Mouse (Mus musculus) intestine, embryonic 14.5 days (tissue): ENCODE results near the gene Dync1i2. TPM values are rescaled to one million over a fixed set of nuclear protein-coding genes. Genes with fewer than 3 reads are reported as not detected.

Experiments
- ATAC-seq: fragments of 200-750 bp; cut with Nextera tagmentation; replicated peaks from 2 replicates; pipeline ENCODE4 v1.8.0; 2017; ENCODE audit warnings: low read depth, moderate number of reproducible peaks, moderate TSS enrichment, moderate library complexity; ENCODE audit not compliant: low FRiP score, low TSS enrichment
- DNase-seq: peaks from one replicate; pipeline ENCODE4 v3.0.0-alpha.2; 2018; ENCODE audit warnings: low spot score
- H3K27ac ChIP-seq: fragments of 300-500 bp; sonication (generic); 2 replicates; pipeline ENCODE4 v1.5.1; 2014; ENCODE audit warnings: low read depth, mild to moderate bottlenecking, control low read depth
- H3K27me3 ChIP-seq: fragments of 300-500 bp; sonication (generic); replicated peaks from 2 replicates; pipeline ENCODE4 v1.6.1; 2014; ENCODE audit warnings: low read length, control low read depth; ENCODE audit not compliant: control insufficient read depth, insufficient read depth
- H3K36me3 ChIP-seq: fragments of 300-500 bp; sonication (generic); 2 replicates; pipeline ENCODE4 v1.6.1; 2014; ENCODE audit warnings: low read length, control low read depth; ENCODE audit not compliant: control insufficient read depth, insufficient read depth
- H3K4me1 ChIP-seq: fragments of 300-500 bp; sonication (generic); replicated peaks from 2 replicates; pipeline ENCODE4 v1.6.1; 2014; ENCODE audit warnings: low read length, control low read depth, mixed read lengths; ENCODE audit not compliant: control insufficient read depth, insufficient read depth
- H3K4me2 ChIP-seq: fragments of 300-500 bp; sonication (generic); 2 replicates; pipeline ENCODE4 v1.6.1; 2014; ENCODE audit warnings: low read length
- H3K4me3 ChIP-seq: fragments of 300-500 bp; sonication (generic); 2 replicates; pipeline ENCODE4 v1.5.1; 2014; ENCODE audit warnings: low read depth, low read length, control low read depth, mixed read lengths
- H3K9ac ChIP-seq: fragments of 300-500 bp; sonication (generic); 2 replicates; pipeline ENCODE4 v1.6.1; 2014; ENCODE audit warnings: mild to moderate bottlenecking, low read length
- H3K9me3 ChIP-seq: fragments of 300-500 bp; sonication (generic); 2 replicates; pipeline ENCODE4 v1.6.1; 2016; ENCODE audit warnings: low read length, control low read depth; ENCODE audit not compliant: control insufficient read depth
- WGBS: fragments of 180-500 bp; shearing (Covaris S2); extraction: QIAGEN DNeasy Blood & Tissue Kit; methylation state at CpG from one replicate; pipeline ENCODE4 v1.1.7; 2014; 5-methylcytosine and 5-hydroxymethylcytosine counted together
- polyA plus RNA-seq: library from polyadenylated mRNA; unstranded; fragments of >200 nt; fragmentation: Nextera tagmentation; extraction: Ambion mirVana; gene quantifications from 2 replicates; pipeline ENCODE4 v1.2.1, GENCODE M21; 2014

The Dync1i2 gene
- polyA plus RNA-seq, 1 experiment from 2014 or later = 95.9 TPM

DNA sequence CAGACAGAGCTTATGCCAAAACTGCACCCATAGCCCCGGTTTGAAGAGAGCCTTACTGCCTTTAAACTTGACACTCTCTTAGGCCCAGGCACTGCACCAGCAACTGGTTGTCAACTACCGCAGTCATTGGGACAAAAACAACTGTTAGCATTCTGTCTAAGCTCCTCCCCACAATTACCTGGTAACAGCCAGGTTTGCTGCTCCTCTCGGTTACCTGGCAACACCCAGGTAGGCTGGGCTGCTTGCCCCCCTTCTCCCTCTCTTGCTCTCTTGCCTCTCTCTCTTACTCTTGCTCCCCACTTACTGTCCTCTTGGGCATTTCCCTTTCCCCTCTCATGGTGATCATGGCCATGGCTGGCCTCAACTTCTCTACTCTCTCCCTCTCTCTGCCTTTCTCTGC lies 12.6 kb upstream of the Dync1i2 start:
- Histone ChIP-seq H3K27me3 (no peaks in the 10 kb centered on the region), H3K4me2 (no peak overlapping the region), H3K4me1 (peaks cover 5% of the 10 kb centered on the region), H3K9ac (no peak overlapping the region), H3K27ac (no peak overlapping the region), H3K4me3 (no peak overlapping the region), H3K36me3 (no peaks in the 10 kb centered on the region), H3K9me3 (no peaks in the 10 kb centered on the region)
- WGBS = 51% methylated on average over 3 of the region's 3 CpGs
- ATAC-seq = no peak
- DNase-seq = no peak

DNA sequence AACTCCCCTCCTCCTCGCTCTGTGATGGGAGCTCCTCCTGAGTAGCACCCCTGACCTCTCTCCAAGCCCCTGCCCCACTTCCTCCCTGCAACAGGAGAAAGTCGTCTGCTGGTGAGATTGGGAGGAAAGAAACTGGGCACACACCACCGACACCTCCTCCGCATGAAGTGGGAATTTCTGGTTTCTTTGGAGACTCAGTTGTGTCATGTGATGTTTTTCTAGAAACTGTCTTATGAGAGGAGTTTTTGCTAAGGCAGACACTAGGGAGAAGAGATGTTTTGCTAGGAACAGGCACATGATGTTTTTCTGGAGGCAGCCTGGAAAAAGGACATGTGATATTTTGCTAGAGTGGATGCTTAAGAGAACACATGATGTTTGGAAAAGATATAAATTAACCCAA lies 11.0 kb upstream of the Dync1i2 start:
- H3K9me3 ChIP-seq = no peaks in the 10 kb centered on the region
- no peak for ATAC-seq
- H3K36me3 ChIP-seq = no peaks in the 10 kb centered on the region
- no peak overlapping the region for H3K27ac ChIP-seq
- no peaks in the 10 kb centered on the region for H3K27me3 ChIP-seq
- H3K4me1 ChIP-seq = no peaks in the 10 kb centered on the region
- DNase-seq = no peak
- no peak overlapping the region for H3K9ac ChIP-seq
- H3K4me2 ChIP-seq = no peak overlapping the region
- 60% methylated on average over 4 of the region's 4 CpGs for WGBS
- H3K4me3 ChIP-seq = no peak overlapping the region

DNA sequence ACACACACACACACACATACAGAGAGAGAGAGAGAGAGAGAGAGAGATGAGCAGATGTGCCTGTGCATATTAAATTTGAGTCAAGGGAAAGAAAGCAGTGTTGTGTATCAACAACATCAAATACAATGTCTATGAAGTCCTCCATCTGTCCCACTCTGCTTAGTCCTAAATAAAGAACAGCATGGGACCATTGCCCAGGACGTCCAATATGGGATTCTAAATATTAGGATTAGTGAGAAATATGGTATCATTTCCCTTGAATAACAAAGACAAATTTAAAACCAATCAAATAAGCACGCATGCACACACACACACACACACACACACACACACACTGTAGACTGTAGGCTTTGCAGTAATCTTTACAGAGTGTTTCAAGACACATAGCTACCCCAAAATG lies 9.6 kb upstream of the Dync1i2 start:
- H3K4me3 ChIP-seq = no peak overlapping the region
- ATAC-seq = no peak
- no peak overlapping the region for H3K27ac ChIP-seq
- 65% methylated on average over 2 of the region's 2 CpGs for WGBS
- DNase-seq = no peak
- no peaks in the 10 kb centered on the region for H3K27me3 ChIP-seq
- no peak overlapping the region for H3K4me2 ChIP-seq
- no peaks in the 10 kb centered on the region for H3K4me1 ChIP-seq
- H3K9me3 ChIP-seq = no peaks in the 10 kb centered on the region
- no peak overlapping the region for H3K9ac ChIP-seq
- no peaks in the 10 kb centered on the region for H3K36me3 ChIP-seq

DNA sequence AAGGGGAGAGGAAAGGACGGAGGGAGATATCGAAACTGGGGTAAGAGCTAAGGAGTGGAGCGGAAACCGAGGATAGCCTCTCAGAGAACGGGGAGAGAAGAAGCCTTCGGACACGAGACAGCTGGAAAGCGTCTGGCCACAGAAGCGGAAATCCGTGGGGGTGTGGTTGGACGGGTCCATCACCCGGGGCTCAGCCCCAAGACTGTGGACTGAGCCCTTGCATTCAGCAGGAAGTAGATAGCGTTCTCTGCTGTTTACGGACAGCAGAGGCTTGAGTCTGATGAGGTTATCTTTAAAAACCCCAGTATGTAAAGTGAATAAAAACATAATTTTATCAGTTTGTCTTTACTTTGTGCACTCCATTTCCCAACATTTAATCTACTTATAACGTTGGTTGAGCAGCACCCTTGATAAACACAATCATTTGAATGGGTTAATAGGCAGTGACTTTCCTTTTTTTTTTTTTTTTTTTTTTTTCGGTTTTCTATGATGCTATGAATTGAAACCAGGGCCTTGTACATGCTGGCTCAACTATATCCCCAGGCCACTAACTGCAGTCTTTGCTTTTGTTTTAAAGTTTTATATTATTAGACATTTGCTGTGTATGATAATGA lies 7.6 kb upstream of the Dync1i2 start:
- Histone ChIP-seq H3K27me3 (no peaks in the 10 kb centered on the region), H3K9me3 (no peaks in the 10 kb centered on the region), H3K9ac (no peak overlapping the region), H3K27ac (no peak overlapping the region), H3K4me2 (no peak overlapping the region), H3K4me3 (no peak overlapping the region), H3K4me1 (no peaks in the 10 kb centered on the region), H3K36me3 (no peaks in the 10 kb centered on the region)
- ATAC-seq = no peak
- DNase-seq = no peak
- 62% methylated on average over 16 of the region's 16 CpGs for WGBS

DNA sequence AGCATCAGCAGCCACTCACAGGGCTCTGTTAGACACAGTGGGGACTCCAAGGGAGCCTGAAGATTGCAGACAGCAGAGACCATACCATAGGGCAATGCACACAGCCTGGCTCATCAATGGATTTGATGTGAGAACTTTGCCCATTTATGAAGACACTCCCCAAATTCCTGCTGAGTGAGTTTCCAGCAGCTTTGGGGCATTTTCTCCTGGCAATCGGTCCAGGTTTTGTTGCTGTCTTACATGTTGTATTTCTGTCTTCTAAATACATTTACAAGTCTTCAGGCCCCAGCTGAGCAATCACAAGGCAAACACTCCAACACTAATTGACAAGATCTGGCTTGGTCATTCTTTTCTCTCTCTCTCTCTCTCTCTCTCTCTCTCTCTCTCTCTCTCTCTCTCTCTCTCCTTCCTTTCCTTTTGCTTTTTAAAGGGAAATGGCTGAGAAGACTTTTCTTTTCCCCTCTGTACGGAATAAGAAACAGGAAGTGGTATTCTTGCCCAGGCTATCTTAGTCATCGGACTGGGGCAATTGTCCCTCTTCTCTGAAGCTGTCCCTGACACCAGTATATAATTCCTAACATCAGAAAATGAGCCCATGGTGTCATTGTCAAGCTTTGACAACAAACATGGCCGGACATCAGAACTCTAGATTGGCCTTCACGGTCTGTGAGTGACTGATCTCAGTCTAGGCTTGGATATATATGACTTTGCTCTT lies 2.3 kb upstream of the Dync1i2 start:
- Histone ChIP-seq H3K4me3 (no peak overlapping the region), H3K4me2 (no peak overlapping the region), H3K9me3 (no peaks in the 10 kb centered on the region), H3K36me3 (no peaks in the 10 kb centered on the region), H3K9ac (no peak overlapping the region), H3K27ac (no peak overlapping the region), H3K27me3 (no peaks in the 10 kb centered on the region), H3K4me1 (peaks cover 5% of the 10 kb centered on the region)
- ATAC-seq = no peak
- 67% methylated on average over 5 of the region's 5 CpGs for WGBS
- no peak for DNase-seq

DNA sequence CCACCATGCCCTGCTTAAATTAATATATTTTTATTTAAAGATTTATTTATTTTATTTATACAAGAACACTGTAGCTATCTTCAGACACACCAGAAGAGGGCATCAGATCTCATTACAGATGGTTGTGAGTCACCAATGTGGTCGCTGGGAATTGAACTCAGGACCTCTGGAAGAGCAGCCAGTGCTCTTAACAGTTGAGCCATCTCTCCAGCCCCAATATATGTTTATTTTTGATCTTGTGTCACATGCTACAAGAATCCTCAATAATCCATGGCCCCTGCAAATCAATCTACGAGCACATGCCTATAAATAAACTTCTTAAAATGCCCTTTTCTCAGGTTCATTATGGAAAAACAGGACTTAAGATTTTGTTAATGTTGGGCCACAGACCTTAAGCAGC lies 410 bp upstream of the Dync1i2 start:
- WGBS = 91% methylated on average over 2 of the region's 2 CpGs
- Histone ChIP-seq H3K36me3 (peaks cover 11% of the 10 kb centered on the region), H3K4me2 (no peak overlapping the region), H3K27ac (no peak overlapping the region), H3K4me3 (peak overlapping the region; percentile 98; the same call in 1 of the 2 replicates), H3K4me1 (peaks cover 5% of the 10 kb centered on the region), H3K9me3 (no peaks in the 10 kb centered on the region), H3K27me3 (no peaks in the 10 kb centered on the region), H3K9ac (no peak overlapping the region)
- ATAC-seq (no peak), DNase-seq (no peak)

DNA sequence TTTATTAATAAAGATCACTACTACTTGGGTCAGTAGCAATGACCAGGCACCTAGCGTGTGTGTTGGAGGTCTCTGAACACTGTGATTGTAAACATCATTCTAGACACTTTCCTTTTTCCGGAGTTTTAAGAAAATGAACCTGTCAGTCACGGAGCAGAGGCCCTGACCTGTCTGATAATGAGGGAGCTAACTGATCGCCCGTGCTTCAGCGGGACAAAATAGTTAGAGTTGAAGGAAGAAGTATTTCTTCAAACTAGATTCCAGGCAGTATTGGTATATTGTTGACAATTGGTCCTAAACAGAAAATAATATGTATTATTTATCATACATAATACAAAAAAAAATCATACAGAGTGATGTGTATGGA lies 837 bp downstream of the Dync1i2 start:
- Histone ChIP-seq H3K27ac (peak overlapping the region; percentile 79; the same call in 1 of the 2 replicates), H3K9ac (peak overlapping the region; percentile 93), H3K36me3 (peaks cover 14% of the 10 kb centered on the region), H3K4me2 (peak overlapping the region; percentile 57), H3K4me1 (peaks cover 5% of the 10 kb centered on the region), H3K4me3 (peak overlapping the region; percentile 98), H3K27me3 (no peaks in the 10 kb centered on the region), H3K9me3 (no peaks in the 10 kb centered on the region)
- WGBS = under 1% methylated on average over 6 of the region's 6 CpGs
- no peak for ATAC-seq
- no peak for DNase-seq

DNA sequence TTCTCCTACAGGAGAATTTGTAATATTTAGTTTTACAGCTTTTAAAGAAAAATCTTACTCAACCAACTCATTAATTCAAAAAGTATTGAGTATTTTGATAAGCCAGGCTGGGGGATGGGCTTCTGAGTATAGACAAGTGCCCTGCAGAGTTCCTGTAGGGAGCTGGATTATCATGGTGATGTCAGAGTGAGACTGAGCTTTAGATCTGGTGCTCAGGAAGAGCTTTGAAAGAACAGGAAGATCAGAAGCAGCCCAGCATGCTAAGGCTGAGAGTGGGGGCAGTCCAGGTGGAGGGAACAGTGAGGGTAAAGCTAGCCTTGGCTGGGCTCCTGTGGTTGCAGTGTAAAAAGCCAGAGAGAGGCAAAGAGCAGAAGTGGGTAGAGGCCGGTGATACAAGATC lies 9.5 kb downstream of the Dync1i2 start:
- 83% methylated on average over 1 of the region's 1 CpGs for WGBS
- Histone ChIP-seq H3K4me3 (no peak overlapping the region), H3K9ac (no peak overlapping the region), H3K4me1 (no peaks in the 10 kb centered on the region), H3K36me3 (peaks cover 78% of the 10 kb centered on the region), H3K4me2 (no peak overlapping the region), H3K9me3 (no peaks in the 10 kb centered on the region), H3K27me3 (no peaks in the 10 kb centered on the region), H3K27ac (no peak overlapping the region)
- DNase-seq = no peak
- no peak for ATAC-seq

DNA sequence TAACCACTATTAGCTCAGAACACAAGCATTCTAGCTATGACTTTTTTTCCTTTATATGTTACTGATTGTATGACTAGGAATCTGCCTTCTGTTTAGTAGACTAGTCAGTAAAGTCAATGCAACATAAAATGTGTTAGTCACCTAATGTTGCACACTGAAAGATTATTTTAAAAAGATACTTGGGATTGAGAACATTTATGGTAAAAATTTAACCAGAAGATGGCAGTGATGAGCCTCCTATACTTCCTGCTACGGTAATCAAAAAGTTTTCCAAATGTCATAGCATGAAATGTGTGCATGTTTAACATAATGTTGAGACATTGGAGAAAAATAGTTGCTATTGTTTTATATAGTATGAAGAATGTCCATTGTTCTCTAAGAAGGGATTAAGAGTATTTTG lies 15.9 kb downstream of the Dync1i2 start:
- ATAC-seq = no peak
- H3K9ac ChIP-seq = no peak overlapping the region
- no peak for DNase-seq
- H3K27me3 ChIP-seq = no peaks in the 10 kb centered on the region
- WGBS = 47% methylated on average over 1 of the region's 1 CpGs
- H3K4me1 ChIP-seq = no peaks in the 10 kb centered on the region
- H3K9me3 ChIP-seq = no peaks in the 10 kb centered on the region
- no peak overlapping the region for H3K4me2 ChIP-seq
- H3K27ac ChIP-seq = no peak overlapping the region
- peaks cover 47% of the 10 kb centered on the region for H3K36me3 ChIP-seq
- H3K4me3 ChIP-seq = no peak overlapping the region
